Mouse (Mus musculus): ENCODE data around the gene Mypn.

- no peak for TF ChIP-seq GATA1 (IDR thresholded peaks at IDR 0.05; ENCODE audit: borderline replicate concordance, low read length)
- no peak for TF ChIP-seq FLI1 (IDR thresholded peaks at IDR 0.05; ENCODE audit: low read length)
These were observed 79.7 kb downstream of the Mypn start for GRCm38 (mm10) chr10:63124016-63124415.

All from megakaryocyte, embryonic 14.5 days (primary cell).